Mouse (Mus musculus) kidney, postnatal 10 days (tissue): ENCODE measurements around the gene Catsper1.

Experiments used
- DNase-seq: peaks from one replicate; pipeline ENCODE4 v3.0.0; 2021; ENCODE audit warnings: mixed read lengths

Catsper1 gene

GRCm38 (mm10) chr19:5356080-5356479 lies 20.5 kb downstream of the Catsper1 start:
- no peak for DNase-seq

- no peak for DNase-seq
Measured at GRCm38 (mm10) chr19:5362186-5362585, 26.6 kb downstream of the Catsper1 start.

- no peak for DNase-seq
Measured at GRCm38 (mm10) chr19:5364124-5364523, 28.6 kb downstream of the Catsper1 start.

DNA sequence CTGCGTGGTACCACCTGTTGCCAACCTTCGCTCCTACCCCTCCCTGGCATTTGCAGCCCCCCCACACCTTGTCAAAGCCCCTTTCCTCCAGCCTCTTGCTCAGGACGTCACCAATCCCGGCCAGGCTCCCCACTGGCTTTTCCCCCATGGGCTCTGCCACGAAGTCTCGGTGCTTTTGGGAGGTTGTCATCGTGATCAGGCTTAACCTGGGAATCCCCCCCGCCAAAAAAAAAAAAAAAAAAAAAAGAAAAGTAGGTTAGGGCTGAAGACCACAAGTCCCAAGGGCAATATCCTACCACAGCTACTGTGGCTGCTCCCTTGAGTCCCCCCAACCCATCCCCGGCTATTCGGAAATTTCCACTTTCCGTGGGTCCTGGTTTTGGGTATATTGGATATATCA lies 30.2 kb downstream of the Catsper1 start:
- DNase-seq = no peak

GRCm38 (mm10) chr19:5366175-5367052 lies 30.9 kb downstream of the Catsper1 start, which contains the start of gene Eif1ad:
Gene Eif1ad, plus strand, starts transcription at chr19:5366741.
- DNase-seq = peak; percentile 97

- DNase-seq = no peak
Measured at GRCm38 (mm10) chr19:5367053-5367359, 31.5 kb downstream of the Catsper1 start, which contains the start of gene Banf1. Gene Banf1, minus strand, starts transcription at chr19:5367168.

DNA sequence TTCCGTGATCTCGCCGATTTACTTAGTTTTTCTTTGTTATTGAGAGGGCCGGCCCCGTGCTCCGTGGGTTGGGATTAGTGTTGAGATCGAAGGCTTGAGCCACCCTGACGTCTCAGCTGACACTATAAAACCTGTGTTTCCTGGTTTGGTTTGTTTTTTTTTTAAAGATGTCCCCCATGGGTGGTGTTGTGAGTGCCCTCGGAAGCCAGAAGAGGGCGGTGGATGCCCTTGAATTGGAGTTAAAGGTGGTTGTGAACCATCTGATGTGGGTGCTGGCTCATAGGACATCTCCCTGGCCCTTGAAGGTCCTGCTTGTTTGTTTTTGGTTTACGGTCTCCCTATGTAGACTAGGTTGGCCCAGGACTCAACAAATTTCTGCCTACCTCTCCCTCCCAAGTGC lies 31.9 kb downstream of the Catsper1 start:
- DNase-seq = no peak

DNA sequence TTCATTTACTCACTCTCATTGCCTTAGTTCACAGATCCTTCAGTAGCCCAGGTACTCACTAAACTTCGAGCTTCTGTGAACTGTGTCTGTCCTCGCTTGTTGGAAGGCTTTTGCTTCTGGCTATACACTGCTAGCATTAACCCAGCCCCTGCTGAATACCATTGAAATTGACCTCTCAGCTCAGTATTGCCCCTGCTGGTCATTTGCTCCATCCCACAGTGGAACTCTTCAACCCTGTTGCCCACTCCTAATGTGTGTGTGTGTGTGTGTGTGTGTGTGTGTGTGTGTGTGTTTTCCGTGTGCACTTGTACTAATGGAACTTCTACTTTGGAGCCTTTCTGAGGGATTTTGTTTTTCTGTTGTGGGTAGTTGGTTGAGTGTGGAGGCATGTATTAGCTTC lies 35.4 kb downstream of the Catsper1 start:
- DNase-seq = no peak

DNA sequence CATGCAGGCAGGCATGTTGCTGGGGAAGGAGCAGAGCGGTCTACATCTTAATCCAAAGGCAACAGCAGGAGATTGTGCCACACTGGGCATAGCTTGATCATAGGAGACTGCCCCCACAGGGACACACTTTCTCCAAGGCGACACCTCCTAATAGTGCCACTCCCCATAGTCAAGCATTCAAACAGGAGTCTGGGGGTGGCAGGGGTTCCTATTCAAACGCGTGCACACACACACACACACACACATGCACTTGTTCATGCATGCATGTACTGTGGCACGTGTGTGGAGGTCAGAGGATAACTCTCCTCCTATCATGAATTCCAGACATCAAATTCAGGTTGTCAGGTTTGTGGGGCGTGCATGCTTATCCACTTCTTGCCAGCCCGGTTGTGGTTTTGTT lies 37.2 kb downstream of the Catsper1 start:
- no peak for DNase-seq

DNA sequence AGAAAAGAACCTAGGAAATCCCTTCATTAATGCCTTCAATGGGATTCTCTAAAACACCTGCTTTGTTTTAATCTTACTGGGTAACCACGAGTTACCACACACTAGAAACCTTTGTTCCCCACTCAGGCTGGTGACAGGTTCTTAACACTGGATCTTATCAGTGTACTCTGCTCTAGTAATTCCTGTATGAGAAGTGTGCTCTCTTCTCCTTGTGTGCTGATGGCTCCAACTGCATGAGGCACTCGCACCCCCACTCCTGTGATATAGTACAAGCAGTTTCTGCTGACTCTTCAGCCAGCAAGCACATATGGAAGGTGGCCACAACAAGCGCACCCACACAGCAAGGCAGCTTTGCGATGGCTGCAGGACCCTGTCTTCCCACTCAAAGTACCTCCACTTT lies 38.6 kb downstream of the Catsper1 start:
- DNase-seq = no peak

- DNase-seq = no peak
Measured at GRCm38 (mm10) chr19:5374748-5375147, 39.2 kb downstream of the Catsper1 start.

DNA sequence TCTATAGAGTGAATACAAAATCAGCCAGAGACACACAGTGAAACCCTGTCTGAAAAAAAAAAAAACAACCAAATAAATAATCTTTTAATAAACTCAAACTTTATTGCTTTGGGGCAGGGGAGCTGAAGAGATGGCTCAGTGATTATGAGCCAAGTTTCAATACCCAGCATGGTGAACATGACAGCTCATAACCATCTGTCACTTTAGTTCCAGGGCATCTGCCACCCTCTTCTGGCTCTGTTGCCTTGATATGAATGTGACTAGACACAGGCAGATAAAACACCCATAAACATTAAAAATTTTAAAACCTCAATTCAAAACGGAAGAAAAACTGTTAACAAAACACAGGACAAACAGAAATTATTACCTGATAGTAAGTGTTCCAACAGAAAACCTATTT lies 41.9 kb downstream of the Catsper1 start:
- DNase-seq = no peak

GRCm38 (mm10) chr19:5383326-5383725 lies 47.8 kb downstream of the Catsper1 start:
- no peak for DNase-seq

DNA sequence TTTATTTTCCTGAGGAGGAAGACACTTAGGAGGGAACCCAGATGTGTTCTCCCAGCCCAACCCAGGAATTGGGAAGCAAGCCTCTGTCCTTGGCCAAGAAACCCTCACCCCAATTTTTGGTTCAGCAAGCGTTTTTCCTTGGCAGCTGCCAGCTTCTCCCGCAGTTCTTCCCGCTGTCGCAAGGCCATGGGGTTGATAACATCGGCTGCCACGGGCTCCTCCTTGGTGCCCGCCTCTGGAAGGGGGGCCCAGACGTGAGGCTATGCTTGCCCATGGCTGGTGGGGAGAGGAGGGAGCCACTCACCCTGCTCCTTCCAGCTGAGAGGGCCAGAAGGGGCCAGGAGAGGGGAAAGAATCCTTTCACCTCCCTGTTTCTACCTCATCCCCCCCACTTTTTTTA lies 49.2 kb downstream of the Catsper1 start:
- DNase-seq = no peak

DNA sequence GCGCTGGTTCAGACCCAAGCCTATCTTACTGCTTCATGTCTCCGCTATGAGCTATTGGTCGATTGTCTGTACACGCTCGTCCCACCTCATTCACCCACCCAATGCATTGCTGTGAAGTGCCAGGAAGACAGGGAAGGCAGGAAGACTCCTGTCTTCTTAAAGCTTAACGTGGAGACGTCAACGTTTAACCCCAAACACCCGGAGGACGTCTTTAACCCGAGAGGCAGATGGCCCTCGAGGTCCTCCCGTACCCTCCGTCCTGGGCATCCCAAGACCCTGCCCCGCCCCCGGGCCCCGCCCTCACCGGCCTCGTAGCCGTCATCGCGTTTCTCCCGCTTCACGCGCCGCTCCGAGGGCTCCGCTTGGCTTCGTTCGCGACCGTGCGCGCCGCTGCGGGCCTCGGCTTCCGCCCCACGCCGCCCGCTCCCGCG lies 52.5 kb downstream of the Catsper1 start:
- DNase-seq = peak; percentile 61

DNA sequence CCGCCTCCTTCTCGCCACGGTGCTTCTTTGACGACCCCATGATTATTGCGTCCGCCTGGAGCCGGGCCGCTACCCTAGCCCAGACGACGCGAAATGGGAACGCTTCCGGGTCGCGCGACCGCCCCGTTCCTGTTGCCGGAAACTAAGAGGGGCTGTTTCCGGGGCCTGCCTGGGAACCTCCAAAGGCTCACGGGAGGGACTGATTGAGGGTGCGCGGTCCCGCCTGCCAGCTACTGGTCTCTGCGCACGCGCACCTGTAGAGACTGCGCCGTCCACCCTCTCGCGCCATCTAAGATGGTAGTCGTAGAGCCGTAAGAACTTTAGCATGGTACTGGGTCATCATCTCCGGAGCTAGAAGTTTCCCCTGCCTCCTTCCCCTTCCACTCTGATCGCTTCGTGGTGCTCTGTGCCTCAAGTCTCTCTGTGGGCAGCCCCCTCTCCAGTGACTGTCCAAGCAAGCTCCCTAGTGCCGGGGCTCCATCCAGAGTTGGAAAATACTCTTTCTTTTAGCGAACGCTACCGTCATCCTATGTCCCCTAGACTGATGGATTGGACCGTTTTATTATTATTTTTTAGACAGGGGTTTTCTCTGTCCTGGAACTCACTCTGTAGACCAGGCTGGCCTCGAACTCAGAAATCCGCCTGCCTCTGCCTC lies 53.2 kb downstream of the Catsper1 start, which contains the start of gene Sart1:
TSS of gene Sart1 (minus strand) at position 116 of the 655 bp plus-strand sequence.
- DNase-seq = peak; percentile 97

GRCm38 (mm10) chr19:5389647-5390046 lies 54.1 kb downstream of the Catsper1 start:
- DNase-seq = peak; percentile 57

DNA sequence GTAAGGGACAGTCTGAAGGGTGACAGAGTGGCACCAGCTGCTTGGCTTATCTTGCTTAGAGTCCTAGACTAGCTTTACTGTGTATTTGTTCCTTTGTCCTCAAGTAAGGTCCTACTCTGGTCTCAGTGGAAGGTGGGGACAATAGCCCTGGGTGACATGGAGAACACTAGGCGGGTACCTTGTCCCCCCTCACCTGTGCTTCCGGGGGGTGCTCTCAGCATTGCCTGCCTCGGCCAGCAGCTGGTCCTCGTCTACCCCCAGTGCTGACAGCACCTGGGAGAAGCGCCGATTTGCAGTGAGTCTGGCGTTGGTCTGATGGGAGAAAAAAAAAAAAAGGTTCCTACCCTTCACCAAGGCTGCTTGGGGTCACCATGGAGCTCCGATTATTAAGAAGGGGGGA lies 54.9 kb downstream of the Catsper1 start:
- DNase-seq = no peak

GRCm38 (mm10) chr19:5392892-5393291 lies 57.4 kb downstream of the Catsper1 start:
- peak; percentile 86 for DNase-seq
